Mouse (Mus musculus) stomach, postnatal 0 days (tissue): ENCODE data around the gene Nkpd1.
"Not testable (repeated sequence)": the region's sequence is repeated elsewhere in the genome, so short reads cannot be mapped to it uniquely, and the experiment has no call there.

Experiments
- CTCF ChIP-seq: IDR thresholded peaks from 2 replicates; pipeline ENCODE4 v1.5.1; 2016; ENCODE audit warnings: antibody characterized with exemption, low read depth, mild to moderate bottlenecking, moderate library complexity
- EP300 ChIP-seq: optimal IDR thresholded peaks from 2 replicates; pipeline ENCODE3; 2016; ENCODE audit warnings: antibody characterized with exemption

- TF ChIP-seq CTCF, EP300: not testable (repeated sequence)
These were observed 5.7 kb upstream of the Nkpd1 start for GRCm38 (mm10) chr7:19511934-19512333.
